Mouse (Mus musculus) heart, embryonic 10.5 days (tissue): ENCODE measurements around the gene Ppp1r9a. TPM values are rescaled to one million over a fixed set of nuclear protein-coding genes. Genes with fewer than 3 reads are reported as not detected.

Experiments
- DNase-seq: peaks from one replicate; pipeline ENCODE4 v3.0.0-alpha.2; 2017; ENCODE audit warnings: low spot score
- H3K27ac ChIP-seq: fragments of 300-500 bp; sonication (generic); 2 replicates; pipeline ENCODE4 v1.5.1; 2016; ENCODE audit warnings: mild to moderate bottlenecking
- H3K27me3 ChIP-seq: fragments of 300-500 bp; sonication (generic); 2 replicates; pipeline ENCODE4 v1.6.1; 2016; ENCODE audit warnings: mild to moderate bottlenecking; ENCODE audit not compliant: poor library complexity, insufficient read depth, severe bottlenecking
- H3K36me3 ChIP-seq: fragments of 300-500 bp; sonication (generic); 2 replicates; pipeline ENCODE4 v1.6.1; 2016; ENCODE audit warnings: mild to moderate bottlenecking, moderate library complexity
- H3K4me1 ChIP-seq: fragments of 300-500 bp; sonication (generic); 2 replicates; pipeline ENCODE4 v1.6.1; 2016; ENCODE audit warnings: mild to moderate bottlenecking
- H3K4me3 ChIP-seq: fragments of 300-500 bp; sonication (generic); 2 replicates; pipeline ENCODE4 v1.5.1; 2016; ENCODE audit warnings: mild to moderate bottlenecking, moderate library complexity
- H3K9me3 ChIP-seq: fragments of 300-500 bp; sonication (generic); 2 replicates; pipeline ENCODE4 v1.6.1; 2016; ENCODE audit warnings: mild to moderate bottlenecking, moderate library complexity
- WGBS: fragments of 180-500 bp; shearing (Covaris S2); methylation state at CpG from one replicate; pipeline ENCODE4 v1.1.7; 2016; 5-methylcytosine and 5-hydroxymethylcytosine counted together
- polyA plus RNA-seq: library from polyadenylated mRNA; unstranded; fragments of >200 nt; fragmentation: Nextera tagmentation; extraction: Ambion mirVana; gene quantifications from 2 replicates; pipeline ENCODE4 v1.2.1, GENCODE M21; 2016

Ppp1r9a gene
- polyA plus RNA-seq, 1 experiment from 2014 or later, result 21.4 TPM

GRCm38 (mm10) chr6:5108494-5108893 lies 205.8 kb downstream of the Ppp1r9a start:
- Histone ChIP-seq H3K4me3 (no peak overlapping the region), H3K4me1 (peaks cover 34% of the 10 kb centered on the region), H3K27ac (peak overlapping the region; percentile 42; the same call in 1 of the 2 replicates), H3K9me3 (no peaks in the 10 kb centered on the region), H3K36me3 (no peaks in the 10 kb centered on the region), H3K27me3 (no peaks in the 10 kb centered on the region)
- 60% methylated on average over 3 of the region's 3 CpGs for WGBS
- no peak for DNase-seq

- peaks cover 27% of the 10 kb centered on the region for H3K4me1 ChIP-seq
- WGBS, result 7% methylated on average over 18 of the region's 18 CpGs
- DNase-seq, result peak; percentile 94
- H3K36me3 ChIP-seq, result no peaks in the 10 kb centered on the region
- H3K9me3 ChIP-seq, result no peaks in the 10 kb centered on the region
- no peaks in the 10 kb centered on the region for H3K27me3 ChIP-seq
- peak overlapping the region; percentile 63 for H3K27ac ChIP-seq
- peak overlapping the region; percentile 56 for H3K4me3 ChIP-seq
Observed at GRCm38 (mm10) chr6:5109925-5110714, 207.4 kb downstream of the Ppp1r9a start.

- Histone ChIP-seq H3K4me1 (peaks cover 27% of the 10 kb centered on the region), H3K27me3 (no peaks in the 10 kb centered on the region), H3K4me3 (peak overlapping the region; percentile 56; the same call in 1 of the 2 replicates), H3K27ac (no peak overlapping the region; the same call in 1 of the 2 replicates), H3K9me3 (no peaks in the 10 kb centered on the region), H3K36me3 (peaks cover 5% of the 10 kb centered on the region; the same call in 1 of the 2 replicates)
- no peak for DNase-seq
- WGBS, result 21% methylated on average over 3 of the region's 3 CpGs
Observed at GRCm38 (mm10) chr6:5110715-5111048, 208.0 kb downstream of the Ppp1r9a start.

- H3K36me3 ChIP-seq, result peaks cover 20% of the 10 kb centered on the region
- no peaks in the 10 kb centered on the region for H3K27me3 ChIP-seq
- DNase-seq, result no peak
- H3K27ac ChIP-seq, result 0 out of 2 replicates have a peak overlapping the region, but pooled peaks have one; percentile 52
- H3K4me3 ChIP-seq, result no peak overlapping the region
- H3K9me3 ChIP-seq, result no peaks in the 10 kb centered on the region
- 46% methylated on average over 8 of the region's 8 CpGs for WGBS
- peaks cover 19% of the 10 kb centered on the region for H3K4me1 ChIP-seq
Observed at GRCm38 (mm10) chr6:5113103-5113502, 210.4 kb downstream of the Ppp1r9a start.

- Histone ChIP-seq H3K9me3 (no peaks in the 10 kb centered on the region), H3K27me3 (no peaks in the 10 kb centered on the region), H3K4me1 (peaks cover 13% of the 10 kb centered on the region), H3K36me3 (peaks cover 20% of the 10 kb centered on the region), H3K27ac (no peak overlapping the region), H3K4me3 (no peak overlapping the region)
- DNase-seq, result no peak
- WGBS, result 48% methylated on average over 5 of the region's 5 CpGs
Observed at GRCm38 (mm10) chr6:5113734-5114133, 211.0 kb downstream of the Ppp1r9a start.

- H3K4me1 ChIP-seq, result peaks cover 5% of the 10 kb centered on the region
- no peak for DNase-seq
- no peak overlapping the region for H3K4me3 ChIP-seq
- H3K36me3 ChIP-seq, result peaks cover 23% of the 10 kb centered on the region
- no peaks in the 10 kb centered on the region for H3K9me3 ChIP-seq
- no peak overlapping the region for H3K27ac ChIP-seq
- H3K27me3 ChIP-seq, result no peaks in the 10 kb centered on the region
- 90% methylated on average over 7 of the region's 7 CpGs for WGBS
Observed at GRCm38 (mm10) chr6:5114857-5115256, 212.1 kb downstream of the Ppp1r9a start.

- no peak overlapping the region for H3K4me3 ChIP-seq
- H3K36me3 ChIP-seq, result peaks cover 23% of the 10 kb centered on the region
- no peak for DNase-seq
- H3K9me3 ChIP-seq, result no peaks in the 10 kb centered on the region
- H3K27ac ChIP-seq, result no peak overlapping the region
- no peaks in the 10 kb centered on the region for H3K27me3 ChIP-seq
- H3K4me1 ChIP-seq, result no peaks in the 10 kb centered on the region; the same call in 1 of the 2 replicates
- 86% methylated on average over 15 of the region's 15 CpGs for WGBS
Observed at GRCm38 (mm10) chr6:5119181-5119910, 216.6 kb downstream of the Ppp1r9a start.

GRCm38 (mm10) chr6:5120229-5120628 lies 217.5 kb downstream of the Ppp1r9a start:
- peaks cover 22% of the 10 kb centered on the region for H3K36me3 ChIP-seq
- DNase-seq, result no peak
- WGBS, result 59% methylated on average over 3 of the region's 3 CpGs

GRCm38 (mm10) chr6:5129364-5130093 lies 226.8 kb downstream of the Ppp1r9a start:
- Histone ChIP-seq H3K36me3 (peaks cover 6% of the 10 kb centered on the region), H3K9me3 (no peaks in the 10 kb centered on the region), H3K27ac (no peak overlapping the region), H3K4me3 (no peak overlapping the region), H3K4me1 (no peaks in the 10 kb centered on the region), H3K27me3 (no peaks in the 10 kb centered on the region)
- WGBS, result 87% methylated on average over 14 of the region's 14 CpGs
- DNase-seq, result no peak

More at GRCm38 (mm10) chr6:5120229-5120628, 217.5 kb downstream of the Ppp1r9a start:
- Histone ChIP-seq H3K9me3 (no peaks in the 10 kb centered on the region), H3K27ac (no peak overlapping the region), H3K4me3 (no peak overlapping the region), H3K27me3 (no peaks in the 10 kb centered on the region), H3K4me1 (no peaks in the 10 kb centered on the region; the same call in 1 of the 2 replicates)

- 71% methylated on average over 6 of the region's 6 CpGs for WGBS
- no peak for DNase-seq
- H3K36me3 ChIP-seq, result peaks cover 13% of the 10 kb centered on the region
- H3K9me3 ChIP-seq, result no peaks in the 10 kb centered on the region
- no peaks in the 10 kb centered on the region for H3K27me3 ChIP-seq
- H3K4me1 ChIP-seq, result no peaks in the 10 kb centered on the region
- H3K4me3 ChIP-seq, result no peak overlapping the region
- no peak overlapping the region for H3K27ac ChIP-seq
Observed at GRCm38 (mm10) chr6:5134986-5135385, 232.3 kb downstream of the Ppp1r9a start.

- no peak for DNase-seq
- H3K4me3 ChIP-seq, result no peak overlapping the region
- no peaks in the 10 kb centered on the region for H3K9me3 ChIP-seq
- no peak overlapping the region for H3K27ac ChIP-seq
- peaks cover 13% of the 10 kb centered on the region for H3K36me3 ChIP-seq
- H3K4me1 ChIP-seq, result no peaks in the 10 kb centered on the region
- no peaks in the 10 kb centered on the region for H3K27me3 ChIP-seq
- 84% methylated on average over 6 of the region's 6 CpGs for WGBS
Observed at GRCm38 (mm10) chr6:5136046-5136445, 233.3 kb downstream of the Ppp1r9a start.

- WGBS, result 87% methylated on average over 12 of the region's 12 CpGs
- H3K27ac ChIP-seq, result no peak overlapping the region
- no peaks in the 10 kb centered on the region for H3K4me1 ChIP-seq
- no peaks in the 10 kb centered on the region for H3K9me3 ChIP-seq
- H3K36me3 ChIP-seq, result peaks cover 11% of the 10 kb centered on the region
- DNase-seq, result no peak
- no peaks in the 10 kb centered on the region for H3K27me3 ChIP-seq
- no peak overlapping the region for H3K4me3 ChIP-seq
Observed at GRCm38 (mm10) chr6:5138875-5139631, 236.3 kb downstream of the Ppp1r9a start.
